Mouse (Mus musculus): Measurements from ENCODE around the gene Hoxd1. TPM values are rescaled to one million over a fixed set of nuclear protein-coding genes. Genes with fewer than 3 reads are reported as not detected.

The Hoxd1 gene
- polyA plus RNA-seq, 1 experiment, result not detected

- TF ChIP-seq CTCF (IDR thresholded peaks at IDR 0.05; ENCODE audit: insufficient read depth, low read depth, low read length) (no peak), POLR2A (IDR thresholded peaks at IDR 0.05; ENCODE audit: insufficient read depth, low read depth, low read length) (no peak)
- 3% methylated on average over 7 of the region's 7 CpGs for WGBS
- Histone ChIP-seq H3K27ac (ENCODE audit: insufficient read depth, low read depth, low read length) (no peak overlapping the region), H3K4me1 (ENCODE audit: control insufficient read depth, insufficient read depth, low read length) (peaks cover 6% of the 10 kb centered on the region), H3K4me3 (ENCODE audit: insufficient read depth, low read depth, low read length) (no peak overlapping the region)
Measured at GRCm38 (mm10) chr2:74737578-74738070, 25.2 kb upstream of the Hoxd1 start.

GRCm38 (mm10) chr2:74738623-74739475 lies 23.9 kb upstream of the Hoxd1 start:
- WGBS, result 2% methylated on average over 20 of the region's 20 CpGs
- no peak overlapping the region for H3K27ac ChIP-seq (ENCODE audit: insufficient read depth, low read depth, low read length)
- no peak for TF ChIP-seq CTCF (IDR thresholded peaks at IDR 0.05; ENCODE audit: insufficient read depth, low read depth, low read length)
- TF ChIP-seq POLR2A (IDR thresholded peaks at IDR 0.05; ENCODE audit: insufficient read depth, low read depth, low read length), result no peak
- peaks cover 6% of the 10 kb centered on the region for H3K4me1 ChIP-seq (ENCODE audit: control insufficient read depth, insufficient read depth, low read length)
- no peak overlapping the region for H3K4me3 ChIP-seq (ENCODE audit: insufficient read depth, low read depth, low read length)

GRCm38 (mm10) chr2:74739476-74739800 lies 23.3 kb upstream of the Hoxd1 start:
- no peak for TF ChIP-seq POLR2A (IDR thresholded peaks at IDR 0.05; ENCODE audit: insufficient read depth, low read depth, low read length)
- no peak for TF ChIP-seq CTCF (IDR thresholded peaks at IDR 0.05; ENCODE audit: insufficient read depth, low read depth, low read length)
- 7% methylated on average over 2 of the region's 2 CpGs for WGBS
- Histone ChIP-seq H3K4me3 (ENCODE audit: insufficient read depth, low read depth, low read length) (no peak overlapping the region), H3K4me1 (ENCODE audit: control insufficient read depth, insufficient read depth, low read length) (peaks cover 6% of the 10 kb centered on the region), H3K27ac (ENCODE audit: insufficient read depth, low read depth, low read length) (no peak overlapping the region)

- WGBS, result 5% methylated on average over 14 of the region's 14 CpGs
- Histone ChIP-seq H3K4me3 (ENCODE audit: insufficient read depth, low read depth, low read length) (no peak overlapping the region), H3K4me1 (ENCODE audit: control insufficient read depth, insufficient read depth, low read length) (peaks cover 6% of the 10 kb centered on the region), H3K27ac (ENCODE audit: insufficient read depth, low read depth, low read length) (no peak overlapping the region)
- TF ChIP-seq POLR2A (IDR thresholded peaks at IDR 0.05; ENCODE audit: insufficient read depth, low read depth, low read length), result no peak
- TF ChIP-seq CTCF (IDR thresholded peaks at IDR 0.05; ENCODE audit: insufficient read depth, low read depth, low read length), result no peak
Measured at GRCm38 (mm10) chr2:74739869-74740268, 22.9 kb upstream of the Hoxd1 start.

GRCm38 (mm10) chr2:74740311-74741091 lies 22.3 kb upstream of the Hoxd1 start:
- TF ChIP-seq CTCF (IDR thresholded peaks at IDR 0.05; ENCODE audit: insufficient read depth, low read depth, low read length) (no peak), POLR2A (IDR thresholded peaks at IDR 0.05; ENCODE audit: insufficient read depth, low read depth, low read length) (no peak)
- 4% methylated on average over 43 of the region's 43 CpGs for WGBS
- peaks cover 6% of the 10 kb centered on the region for H3K4me1 ChIP-seq (ENCODE audit: control insufficient read depth, insufficient read depth, low read length)

GRCm38 (mm10) chr2:74741252-74741978 lies 21.4 kb upstream of the Hoxd1 start:
- Histone ChIP-seq H3K4me3 (ENCODE audit: insufficient read depth, low read depth, low read length) (no peak overlapping the region), H3K27ac (ENCODE audit: insufficient read depth, low read depth, low read length) (no peak overlapping the region), H3K4me1 (ENCODE audit: control insufficient read depth, insufficient read depth, low read length) (0 out of 2 replicates have a peak, but pooled peaks cover 3% of the 10 kb centered on the region)
- WGBS, result 29% methylated on average over 2 of the region's 3 CpGs
- TF ChIP-seq CTCF (IDR thresholded peaks at IDR 0.05; ENCODE audit: insufficient read depth, low read depth, low read length) (no peak), POLR2A (IDR thresholded peaks at IDR 0.05; ENCODE audit: insufficient read depth, low read depth, low read length) (no peak)

More at GRCm38 (mm10) chr2:74740311-74741091, 22.3 kb upstream of the Hoxd1 start:
- Histone ChIP-seq H3K4me3 (ENCODE audit: insufficient read depth, low read depth, low read length) (no peak overlapping the region), H3K27ac (ENCODE audit: insufficient read depth, low read depth, low read length) (no peak overlapping the region)

- Histone ChIP-seq H3K4me3 (ENCODE audit: insufficient read depth, low read depth, low read length) (no peak overlapping the region), H3K27ac (ENCODE audit: insufficient read depth, low read depth, low read length) (no peak overlapping the region), H3K4me1 (ENCODE audit: control insufficient read depth, insufficient read depth, low read length) (0 out of 2 replicates have a peak, but pooled peaks cover 3% of the 10 kb centered on the region)
- TF ChIP-seq CTCF (IDR thresholded peaks at IDR 0.05; ENCODE audit: insufficient read depth, low read depth, low read length) (no peak), POLR2A (IDR thresholded peaks at IDR 0.05; ENCODE audit: insufficient read depth, low read depth, low read length) (no peak)
Measured at GRCm38 (mm10) chr2:74741979-74742277, 20.9 kb upstream of the Hoxd1 start.

- 5% methylated on average over 6 of the region's 6 CpGs for WGBS
- Histone ChIP-seq H3K4me3 (ENCODE audit: insufficient read depth, low read depth, low read length) (no peak overlapping the region), H3K4me1 (ENCODE audit: control insufficient read depth, insufficient read depth, low read length) (no peaks in the 10 kb centered on the region), H3K27ac (ENCODE audit: insufficient read depth, low read depth, low read length) (no peak overlapping the region)
- TF ChIP-seq POLR2A (IDR thresholded peaks at IDR 0.05; ENCODE audit: insufficient read depth, low read depth, low read length) (no peak), CTCF (IDR thresholded peaks at IDR 0.05; ENCODE audit: insufficient read depth, low read depth, low read length) (no peak)
Measured at GRCm38 (mm10) chr2:74745540-74746297, 17.1 kb upstream of the Hoxd1 start.
